ENCODE assay signal across 7 mouse cellular contexts in genomic region chr3:54914845-54915642, GRCm38 (mm10). TPM values are rescaled to one million over a fixed set of nuclear protein-coding genes. Genes with fewer than 3 reads are reported as not detected.
DNase-seq lines count a peak whose midpoint lies in the region; ATAC-seq and TF ChIP-seq lines count a peak whose summit lies in the region.

No protein-coding gene starts in this region.

- no peaks in the 10 kb centered on the region for H3K36me3 ChIP-seq in lung, embryonic 15.5 days
- H3K36me3 ChIP-seq in forebrain, embryonic 13.5 days (ENCODE audit: poor library complexity, severe bottlenecking) = no peaks in the 10 kb centered on the region
- no peaks in the 10 kb centered on the region for H3K36me3 ChIP-seq in limb, embryonic 14.5 days (ENCODE audit: control insufficient read depth, insufficient read depth, low read length)
- H3K36me3 ChIP-seq in stomach, embryonic 15.5 days = no peaks in the 10 kb centered on the region

- peak overlapping the region; percentile 47 for H3K4me3 ChIP-seq in lung, embryonic 15.5 days
- peak overlapping the region; percentile 58 for H3K4me3 ChIP-seq in forebrain, embryonic 13.5 days
- peak overlapping the region; percentile 46 for H3K4me3 ChIP-seq in limb, embryonic 14.5 days (replicated peaks; ENCODE audit: low read length)
- H3K4me3 ChIP-seq in stomach, embryonic 15.5 days (replicated peaks) = peak overlapping the region; percentile 47

- peaks cover 13% of the 10 kb centered on the region for H3K4me1 ChIP-seq in lung, embryonic 15.5 days
- peaks cover 19% of the 10 kb centered on the region for H3K4me1 ChIP-seq in forebrain, embryonic 13.5 days
- no peaks in the 10 kb centered on the region for H3K4me1 ChIP-seq in limb, embryonic 14.5 days (ENCODE audit: control insufficient read depth, insufficient read depth, low read length)
- peaks cover 10% of the 10 kb centered on the region; the same call in 1 of the 2 replicates for H3K4me1 ChIP-seq in stomach, embryonic 15.5 days

- H3K9ac ChIP-seq in lung, embryonic 15.5 days = peak overlapping the region; percentile 37
- peak overlapping the region; percentile 67 for H3K9ac ChIP-seq in forebrain, embryonic 13.5 days
- H3K9ac ChIP-seq in limb, embryonic 14.5 days (ENCODE audit: low read depth, low read length, severe bottlenecking) = peak overlapping the region; percentile 46
- H3K9ac ChIP-seq in stomach, embryonic 15.5 days = no peak overlapping the region

- no peak overlapping the region for H3K27ac ChIP-seq in lung, embryonic 15.5 days
- H3K27ac ChIP-seq in forebrain, embryonic 13.5 days = no peak overlapping the region
- H3K27ac ChIP-seq in limb, embryonic 14.5 days (replicated peaks; ENCODE audit: low read depth, low read length) = no peak overlapping the region
- no peak overlapping the region for H3K27ac ChIP-seq in stomach, embryonic 15.5 days

- peaks cover 37% of the 10 kb centered on the region for H3K27me3 ChIP-seq in lung, embryonic 15.5 days
- H3K27me3 ChIP-seq in forebrain, embryonic 13.5 days = peaks cover 23% of the 10 kb centered on the region
- H3K27me3 ChIP-seq in limb, embryonic 14.5 days (ENCODE audit: control insufficient read depth, insufficient read depth, low read length) = peaks cover 26% of the 10 kb centered on the region; the same call in 1 of the 2 replicates
- peaks cover 22% of the 10 kb centered on the region for H3K27me3 ChIP-seq in stomach, embryonic 15.5 days (replicated peaks)

- 3% methylated on average over 31 of the region's 31 CpGs for WGBS in lung, embryonic 15.5 days
- 3% methylated on average over 31 of the region's 31 CpGs for WGBS in forebrain, embryonic 13.5 days
- WGBS in limb, embryonic 14.5 days = 2% methylated on average over 31 of the region's 31 CpGs
- WGBS in stomach, embryonic 15.5 days = 3% methylated on average over 31 of the region's 31 CpGs

- H3K4me2 ChIP-seq in lung, embryonic 15.5 days = peak overlapping the region; percentile 87
- peak overlapping the region; percentile 88 for H3K4me2 ChIP-seq in forebrain, embryonic 13.5 days
- peak overlapping the region; percentile 92 for H3K4me2 ChIP-seq in limb, embryonic 14.5 days (replicated peaks; ENCODE audit: low read depth, low read length, severe bottlenecking)
- peak overlapping the region; percentile 80 for H3K4me2 ChIP-seq in stomach, embryonic 15.5 days

- no peak for DNase-seq in lung, postnatal 10 days
- DNase-seq in limb, embryonic 14.5 days (ENCODE audit: low spot score) = no peak
- no peak for DNase-seq in adrenal gland, postnatal 10 days
- DNase-seq in ovary, postnatal 14 days (ENCODE audit: low spot score) = no peak

- TF ChIP-seq POLR2A in limb, embryonic 14.5 days (IDR thresholded peaks at IDR 0.05; ENCODE audit: borderline replicate concordance, extremely low read depth, insufficient read depth, insufficient read length) = no peak

- H3K9me3 ChIP-seq in lung, embryonic 15.5 days = no peaks in the 10 kb centered on the region
- no peaks in the 10 kb centered on the region for H3K9me3 ChIP-seq in forebrain, embryonic 13.5 days (replicated peaks)
- no peaks in the 10 kb centered on the region for H3K9me3 ChIP-seq in limb, embryonic 14.5 days (ENCODE audit: control insufficient read depth, low read length)
- no peaks in the 10 kb centered on the region for H3K9me3 ChIP-seq in stomach, embryonic 15.5 days

- 0 out of 2 replicates have a peak, but pooled peaks have one; percentile 35 for ATAC-seq in lung, embryonic 15.5 days (ENCODE audit: borderline replicate concordance, extremely low read depth, low FRiP score, low TSS enrichment)
- no peak; the same call in 1 of the 2 replicates for ATAC-seq in forebrain, embryonic 13.5 days
- no peak for ATAC-seq in limb, embryonic 14.5 days (ENCODE audit: low FRiP score, low read depth)
- ATAC-seq in stomach, embryonic 15.5 days (ENCODE audit: insufficient read depth, low FRiP score, low read depth) = no peak

RNA-seq across cellular contexts. Expression of gene Sertm1, which starts 0.6 kb away (rescaled TPM):
- not detected in 2 replicates for polyA plus RNA-seq in lung, embryonic 15.5 days (2015; fragmentation: Nextera tagmentation; extraction: Ambion mirVana)
- 0.84 and 0.94 TPM in 2 replicates for polyA plus RNA-seq in forebrain, embryonic 13.5 days (2015; fragmentation: Nextera tagmentation; extraction: Ambion mirVana)
- polyA plus RNA-seq in limb, embryonic 14.5 days (2012; rRNA removed) = 0.53 and 0.65 TPM in 2 replicates
- 0.08 and 0.21 TPM in 2 replicates for polyA plus RNA-seq in limb, embryonic 14.5 days (2014; fragmentation: Nextera tagmentation; extraction: Ambion mirVana)
- 0.10 and 0.18 TPM in 2 replicates for polyA plus RNA-seq in stomach, embryonic 15.5 days (2015; fragmentation: Nextera tagmentation; extraction: Ambion mirVana)
- total RNA-seq in adrenal gland, postnatal 10 days (2021) = not detected
